Mouse (Mus musculus) kidney, adult 18-20 months (tissue): ENCODE measurements around the gene Unc13d.
"Not testable (repeated sequence)": the region's sequence is repeated elsewhere in the genome, so short reads cannot be mapped to it uniquely, and the experiment has no call there.

ENCODE experiments used
- DNase-seq: peaks from one replicate; pipeline ENCODE4 v3.0.0; 2021

Unc13d gene

DNA sequence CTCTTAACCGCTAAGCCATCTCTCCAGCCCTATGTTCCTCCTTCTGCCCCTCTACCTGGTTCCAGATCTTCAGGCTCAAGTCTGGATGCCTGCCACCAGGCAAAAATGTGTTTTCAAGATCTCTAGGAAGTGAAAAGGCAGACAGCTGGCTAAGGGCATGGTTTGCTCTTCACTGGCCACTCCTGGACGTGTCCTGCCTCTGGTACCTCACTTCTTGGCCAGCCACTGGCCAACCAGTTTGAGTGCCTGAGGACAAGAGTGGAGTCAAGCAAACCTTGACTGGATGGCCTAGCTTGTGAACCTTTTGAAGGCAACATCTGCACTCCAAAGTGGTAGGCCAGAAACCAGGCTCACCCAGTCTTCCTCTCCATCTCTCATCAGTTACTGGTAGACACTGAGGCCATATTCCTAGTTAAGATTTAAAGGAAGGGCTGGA is 57.8 kb downstream of the Unc13d start:
- DNase-seq: no peak

DNA sequence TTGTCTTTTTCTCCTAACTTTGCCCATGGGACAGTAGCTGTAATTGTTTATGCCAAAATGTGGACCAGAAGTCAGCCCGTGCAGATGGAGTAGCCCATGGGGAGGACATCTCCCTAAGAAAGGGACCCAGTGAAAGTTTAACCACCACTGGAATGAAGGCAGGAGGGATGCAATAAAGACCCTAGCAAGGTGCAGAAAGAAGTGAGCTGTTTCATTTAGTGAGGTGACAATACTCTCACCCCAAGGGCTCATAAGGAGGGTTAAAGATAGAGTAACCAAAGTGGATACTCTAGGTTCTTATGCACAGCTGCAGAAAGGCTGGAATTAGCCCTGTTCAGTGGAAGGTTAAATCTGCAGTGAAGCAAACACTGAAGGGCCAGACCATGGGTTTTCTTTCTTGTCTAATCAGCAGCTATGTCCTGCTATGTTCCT is 58.4 kb downstream of the Unc13d start:
- no peak for DNase-seq

DNA sequence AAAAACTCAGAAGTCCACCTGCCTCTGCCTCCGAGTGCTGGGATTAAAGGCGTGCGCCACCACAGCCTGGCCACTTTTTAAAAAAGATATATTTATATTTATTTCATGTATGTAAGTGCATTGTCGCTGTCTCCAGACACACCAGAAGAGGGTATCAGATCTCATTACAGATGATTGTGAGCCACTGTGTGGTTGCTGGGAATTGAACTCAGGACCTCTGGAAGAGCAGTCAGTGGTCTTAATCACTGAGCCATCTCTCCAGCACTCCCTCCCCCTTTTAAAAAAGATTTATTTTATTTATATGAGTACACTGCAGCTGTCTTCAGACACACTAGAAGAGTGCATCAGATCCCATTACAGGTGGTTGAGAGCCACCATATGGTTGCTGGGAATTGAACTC is 58.9 kb downstream of the Unc13d start:
- not testable (repeated sequence) for DNase-seq

DNA sequence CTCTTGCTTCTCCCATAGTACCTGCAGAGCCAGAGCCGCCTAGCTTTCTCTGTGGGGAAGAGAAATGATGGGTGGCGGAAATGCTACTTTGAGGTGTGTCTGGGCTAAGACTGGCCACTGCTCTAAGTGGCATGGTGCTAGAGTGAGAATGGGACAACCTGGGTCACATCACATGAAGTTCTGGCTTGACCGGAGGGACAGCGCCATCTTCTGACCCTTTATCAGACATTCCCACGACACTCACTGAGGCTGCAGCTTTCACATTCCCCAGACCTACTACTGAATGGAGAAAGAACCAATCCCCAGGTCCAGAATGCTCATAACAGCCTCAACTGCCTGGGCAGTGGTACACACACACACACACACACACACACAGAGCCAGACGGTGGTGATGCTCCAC is 59.7 kb downstream of the Unc13d start:
- DNase-seq: peak; percentile 43

DNA sequence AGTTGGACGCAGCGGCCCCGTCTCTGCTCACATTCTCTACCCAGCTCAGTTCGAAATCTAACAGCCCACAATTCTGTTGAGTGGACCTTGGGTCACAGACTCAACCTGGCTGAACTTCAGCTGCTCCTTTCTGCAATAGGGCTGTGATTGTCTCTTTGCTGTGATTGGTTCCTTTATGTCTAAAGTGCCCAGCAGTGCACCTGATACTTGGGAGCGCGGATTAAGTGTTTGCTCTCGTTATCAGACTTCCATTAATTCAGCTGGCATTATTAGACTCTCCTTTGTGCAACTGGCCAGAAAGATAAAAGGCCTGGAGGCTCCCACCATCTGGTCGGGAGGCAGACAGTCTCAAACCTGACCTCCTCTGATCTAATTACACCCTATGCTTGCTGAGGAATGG is 62.9 kb downstream of the Unc13d start:
- no peak for DNase-seq

DNA sequence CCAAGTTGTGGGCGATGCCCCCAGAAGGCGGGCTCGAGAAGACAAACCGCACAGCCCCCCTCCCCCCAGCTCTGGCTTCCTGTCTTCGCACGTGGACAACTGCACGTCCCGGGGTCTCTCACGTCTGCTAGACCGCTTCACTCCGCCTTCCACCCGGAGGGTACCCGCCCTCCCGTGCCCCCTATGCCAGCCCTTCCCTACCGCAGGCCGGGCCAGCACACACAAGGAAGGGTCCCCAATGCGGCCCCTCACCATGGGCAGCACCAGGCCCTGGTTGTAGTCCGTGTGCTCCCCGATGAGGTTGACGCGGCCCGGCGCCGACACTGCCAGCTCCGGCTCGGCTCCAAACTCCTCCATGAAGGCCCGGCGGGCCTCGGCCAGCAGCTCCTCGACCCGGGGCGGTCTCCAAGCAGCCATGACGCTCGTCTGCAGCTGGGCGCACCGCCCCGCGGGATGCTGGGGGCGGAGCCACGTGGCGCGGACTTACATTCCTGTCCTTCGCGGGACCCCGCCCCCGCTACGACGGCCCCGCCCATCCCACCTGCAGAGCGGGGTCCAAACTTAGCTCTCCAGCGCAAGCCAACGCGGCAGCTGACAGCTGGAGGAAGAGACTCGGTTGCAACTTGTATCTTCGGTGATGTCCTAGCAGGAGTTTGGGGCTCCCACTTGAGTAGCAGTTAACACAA is 65.4 kb downstream of the Unc13d start, which contains the start of gene Galk1:
Galk1 (minus strand) TSS at position 458 of the 686 bp plus-strand sequence.
- DNase-seq: peak; percentile 92
